Mouse (Mus musculus): ENCODE measurements at regions not wholly inside any gene's neighbourhood (a gene's known extent, or its start where the extent isn't known, plus 50 kb on each side); places are given as distances from the start of the nearest gene placed in this dataset.

- in situ Hi-C loops (cut with MboI; ENCODE audit: unreplicated experiment in 2 of 2) = no loop called here
Measured at GRCm38 (mm10) chr11:112045353-112045752, 736.7 kb upstream of the Sox9 start.

GRCm38 (mm10) chr11:112050362-112050761 is 731.7 kb upstream of the Sox9 start:
- in situ Hi-C loops (cut with MboI; ENCODE audit: unreplicated experiment in 2 of 2) = no loop called here

- in situ Hi-C loops (cut with MboI; ENCODE audit: unreplicated experiment in 2 of 2) = no loop called here
Measured at GRCm38 (mm10) chr11:112055591-112055990, 726.4 kb upstream of the Sox9 start.

DNA sequence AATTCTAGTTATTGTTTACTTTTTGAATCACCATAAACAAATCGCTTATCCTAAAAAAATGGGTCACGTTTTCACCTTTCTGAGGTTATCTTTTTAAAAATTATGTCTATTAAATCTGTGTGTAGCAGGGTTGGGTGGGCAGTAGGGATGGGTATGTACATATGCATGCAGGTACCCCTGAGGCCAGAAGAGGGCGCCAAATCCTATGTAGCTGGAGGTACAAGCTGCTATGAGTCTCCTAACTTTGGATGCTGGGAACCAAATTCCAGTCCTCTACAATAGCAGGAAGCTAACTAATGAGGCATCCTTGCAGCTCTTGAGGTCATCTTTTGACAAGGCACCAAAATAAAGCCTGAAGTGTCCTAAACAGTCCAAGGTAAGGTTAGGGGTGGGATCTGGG is 714.8 kb upstream of the Sox9 start:
- in situ Hi-C loops (cut with MboI; ENCODE audit: unreplicated experiment in 2 of 2) = no loop called here

GRCm38 (mm10) chr11:112068821-112069220 is 713.2 kb upstream of the Sox9 start:
- in situ Hi-C loops (cut with MboI; ENCODE audit: unreplicated experiment in 2 of 2) = no loop called here

GRCm38 (mm10) chr11:112071571-112071970 is 710.5 kb upstream of the Sox9 start:
- in situ Hi-C loops (cut with MboI; ENCODE audit: unreplicated experiment in 2 of 2) = no loop called here

DNA sequence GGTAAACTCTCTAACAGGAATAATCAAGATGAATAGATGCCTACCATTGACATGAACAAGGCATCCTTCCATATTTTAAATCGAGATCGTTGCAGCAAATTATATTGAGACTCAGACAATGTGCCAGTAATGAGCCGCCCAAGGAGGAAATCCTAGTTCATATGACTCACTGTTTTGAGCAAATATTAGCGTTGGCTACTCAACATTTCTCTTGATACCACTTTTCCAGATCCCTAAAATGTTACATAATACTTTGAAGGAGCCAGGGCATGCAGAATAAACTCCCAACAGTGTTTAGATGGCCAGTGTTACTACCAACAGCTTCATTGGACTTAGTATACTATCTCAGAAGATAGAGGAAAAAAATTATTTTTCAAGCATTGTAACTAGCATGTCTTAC is 700.6 kb upstream of the Sox9 start:
- in situ Hi-C loops (cut with MboI; ENCODE audit: unreplicated experiment in 2 of 2) = no loop called here

DNA sequence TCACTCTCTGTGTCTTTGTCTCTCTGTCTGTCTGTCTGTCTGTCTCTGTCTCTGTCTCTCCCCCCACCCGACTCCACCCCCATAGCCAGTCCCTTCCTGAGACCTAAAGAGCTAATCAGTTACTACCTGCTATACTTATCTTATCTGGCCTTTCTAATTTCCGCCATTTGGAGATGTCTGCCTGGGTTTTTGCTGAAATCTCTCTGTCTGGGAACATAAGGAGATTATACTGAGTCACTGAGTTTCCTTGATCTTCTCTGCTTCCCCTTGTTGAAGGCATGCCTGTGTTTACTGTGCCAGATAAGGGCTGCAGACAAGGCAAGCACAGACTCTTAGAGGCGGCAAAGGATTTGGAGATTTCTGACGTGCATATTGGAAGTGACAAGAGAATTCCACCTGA is 699.0 kb upstream of the Sox9 start:
- in situ Hi-C loops (cut with MboI; ENCODE audit: unreplicated experiment in 2 of 2) = no loop called here

DNA sequence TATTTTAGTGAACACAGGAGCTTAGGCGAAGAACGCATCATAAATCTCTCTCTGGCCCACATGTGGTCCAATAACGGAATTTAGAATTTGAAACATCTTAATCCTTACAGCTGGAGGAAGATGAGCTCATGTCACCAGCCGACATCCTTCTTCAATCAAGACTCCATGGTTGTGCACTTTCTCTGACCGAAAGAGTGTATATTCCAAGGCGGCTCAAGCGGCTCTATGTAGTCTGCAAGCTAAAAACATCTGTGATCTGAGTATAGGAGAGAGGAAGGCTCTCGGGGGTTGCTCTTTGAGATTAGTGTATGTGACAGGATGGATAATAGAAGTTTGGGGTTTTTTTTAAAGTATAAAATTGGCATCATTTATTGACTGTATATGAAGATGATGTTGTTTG is 689.9 kb upstream of the Sox9 start:
- in situ Hi-C loops (cut with MboI; ENCODE audit: unreplicated experiment in 2 of 2) = no loop called here

- in situ Hi-C loops (cut with MboI; ENCODE audit: unreplicated experiment in 2 of 2) = no loop called here
Measured at GRCm38 (mm10) chr11:112095009-112095408, 687.0 kb upstream of the Sox9 start.

DNA sequence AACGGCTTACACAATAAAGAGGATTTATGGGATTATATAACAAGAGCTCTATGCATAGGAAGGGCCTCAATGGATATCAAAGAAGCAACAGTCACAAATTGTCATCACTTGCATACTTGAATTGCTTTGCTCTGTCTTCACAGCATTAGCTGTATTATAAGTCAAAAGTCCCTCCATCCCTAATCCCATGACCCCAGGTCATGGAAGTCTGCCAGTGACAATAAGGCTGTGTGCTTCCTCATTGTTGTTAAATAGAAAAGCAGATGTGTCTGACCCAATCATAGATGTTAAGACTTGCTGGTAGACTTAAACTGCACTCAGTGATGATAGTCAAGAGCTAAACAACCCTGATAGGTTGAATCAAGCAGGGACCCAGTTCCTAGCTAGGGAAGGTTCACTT is 683.9 kb upstream of the Sox9 start:
- in situ Hi-C loops (cut with MboI; ENCODE audit: unreplicated experiment in 2 of 2) = no loop called here

- in situ Hi-C loops (cut with MboI; ENCODE audit: unreplicated experiment in 2 of 2) = loop anchor here (5.0 to 10.0 kb wide), 3 partner anchors 451 to 568 kb away; no protein-coding TSS in a partner anchor
Measured at GRCm38 (mm10) chr11:112103252-112103651, 678.8 kb upstream of the Sox9 start.

- in situ Hi-C loops (cut with MboI; ENCODE audit: unreplicated experiment in 2 of 2) = loop anchor here in 1 of 2 experiments (10.0 kb wide), 1 partner anchor 572 kb away; no protein-coding TSS in a partner anchor
Measured at GRCm38 (mm10) chr11:112106891-112107290, 675.1 kb upstream of the Sox9 start.

- in situ Hi-C loops (cut with MboI; ENCODE audit: unreplicated experiment in 2 of 2) = loop anchor here in 1 of 2 experiments (10.0 kb wide), 1 partner anchor 573 kb away; no protein-coding TSS in a partner anchor
Measured at GRCm38 (mm10) chr11:112107314-112107713, 674.7 kb upstream of the Sox9 start.

DNA sequence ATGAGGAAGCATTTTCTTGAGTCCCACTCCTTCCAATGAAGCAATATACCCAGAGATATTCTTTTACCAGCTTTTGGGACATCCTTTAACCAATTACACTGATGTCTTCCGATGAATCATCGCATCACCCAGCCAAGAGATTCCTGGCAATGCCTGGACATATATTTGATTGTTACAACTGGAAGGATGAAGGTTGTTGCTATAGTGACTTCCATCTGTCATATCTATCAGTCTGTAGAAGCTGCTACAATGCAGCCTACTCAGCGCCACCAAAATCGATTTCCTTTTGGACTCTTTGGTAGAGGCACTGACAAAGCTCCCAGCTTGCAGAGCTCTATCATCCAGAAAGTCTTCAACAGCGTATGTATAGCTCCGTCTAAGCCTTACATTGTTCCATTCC is 661.0 kb upstream of the Sox9 start:
- in situ Hi-C loops (cut with MboI; ENCODE audit: unreplicated experiment in 2 of 2) = no loop called here

DNA sequence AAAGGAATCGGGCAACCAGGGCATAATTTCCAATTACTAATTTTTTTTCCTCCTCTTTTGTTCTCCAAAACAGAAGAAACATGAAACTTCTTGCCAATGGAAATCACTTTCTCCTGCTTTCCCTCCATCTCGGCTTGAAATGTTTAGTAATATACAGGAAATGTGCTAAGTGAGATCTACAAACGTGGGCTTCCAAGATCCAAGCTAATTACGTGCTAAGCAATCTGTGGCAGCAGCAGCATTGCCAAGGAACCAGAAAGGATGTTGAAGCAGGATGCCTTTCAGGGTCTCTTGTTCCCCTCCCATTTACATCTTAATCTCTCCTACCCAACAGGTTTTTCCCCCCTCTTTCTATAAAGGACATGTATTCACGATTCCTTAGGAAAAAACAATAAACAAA is 660.2 kb upstream of the Sox9 start:
- in situ Hi-C loops (cut with MboI; ENCODE audit: unreplicated experiment in 2 of 2) = no loop called here

- in situ Hi-C loops (cut with MboI; ENCODE audit: unreplicated experiment in 2 of 2) = no loop called here
Measured at GRCm38 (mm10) chr11:112125249-112125933, 656.6 kb upstream of the Sox9 start.

DNA sequence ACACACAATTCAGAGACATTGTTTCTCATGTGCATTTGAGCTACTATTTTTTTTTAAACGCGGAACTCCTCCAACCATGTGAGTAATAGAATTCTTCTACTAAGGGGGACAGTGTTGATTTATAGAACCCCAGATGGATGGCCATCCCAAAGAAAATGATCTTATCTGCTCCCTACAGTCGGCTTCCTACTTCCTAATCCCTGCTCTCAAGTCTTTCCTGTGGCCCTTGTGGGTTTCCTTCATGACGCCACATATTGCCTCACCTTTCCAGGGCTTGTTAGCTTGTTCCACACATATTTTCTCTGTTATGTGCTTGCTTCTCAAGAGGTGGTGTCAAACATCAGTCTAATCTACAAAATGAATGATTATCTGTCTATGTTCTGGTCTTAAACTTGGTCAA is 651.9 kb upstream of the Sox9 start:
- in situ Hi-C loops (cut with MboI; ENCODE audit: unreplicated experiment in 2 of 2) = no loop called here

DNA sequence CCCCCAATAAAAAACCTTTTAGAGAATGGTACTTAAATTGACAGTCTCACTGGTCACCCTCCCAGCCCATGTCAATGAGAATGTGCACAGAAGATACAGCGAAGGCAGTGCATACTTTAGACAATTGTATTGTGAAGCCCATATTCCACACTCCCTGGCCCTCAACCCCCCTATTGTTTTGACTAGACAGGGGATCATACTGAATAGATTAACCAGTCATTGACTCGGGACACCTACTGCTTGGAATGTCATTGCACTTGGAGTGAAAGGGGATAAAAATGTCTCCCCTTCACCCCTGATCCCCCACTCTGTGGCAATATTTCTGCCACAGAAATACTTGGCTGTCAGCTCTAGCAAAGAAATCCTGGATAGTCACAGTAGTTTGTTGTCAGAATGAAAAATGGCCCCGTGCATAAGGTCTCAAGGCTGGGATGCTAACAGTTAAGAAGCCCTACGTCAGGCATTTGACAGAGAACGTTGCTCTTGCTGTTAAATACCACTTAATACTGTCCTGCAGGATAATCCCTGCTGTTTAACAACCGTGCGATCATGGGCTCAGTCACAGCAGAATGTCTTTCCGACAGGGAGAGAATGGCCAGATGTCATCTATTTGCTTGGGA is 644.5 kb upstream of the Sox9 start:
- in situ Hi-C loops (cut with MboI; ENCODE audit: unreplicated experiment in 2 of 2) = no loop called here

DNA sequence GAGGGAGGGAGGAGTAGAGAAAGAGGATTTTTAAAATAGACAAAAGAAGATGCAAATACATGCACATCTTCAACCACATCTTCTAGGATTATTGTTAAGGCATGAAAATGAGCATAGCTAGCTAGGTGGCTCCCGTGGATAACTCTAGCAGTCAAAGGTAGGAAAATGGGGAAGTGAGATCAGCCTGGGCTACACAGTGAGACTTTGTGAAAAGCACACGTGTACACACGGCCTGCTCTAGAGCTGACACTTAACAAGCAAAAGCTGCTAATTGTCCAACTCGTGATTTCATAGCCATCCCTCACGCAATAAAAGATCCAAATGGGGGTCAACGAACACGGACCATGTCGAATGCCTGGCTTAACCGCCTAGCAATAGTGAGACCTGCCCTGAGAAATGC is 642.0 kb upstream of the Sox9 start:
- in situ Hi-C loops (cut with MboI; ENCODE audit: unreplicated experiment in 2 of 2) = no loop called here

GRCm38 (mm10) chr11:112140495-112140894 is 641.5 kb upstream of the Sox9 start:
- in situ Hi-C loops (cut with MboI; ENCODE audit: unreplicated experiment in 2 of 2) = no loop called here

DNA sequence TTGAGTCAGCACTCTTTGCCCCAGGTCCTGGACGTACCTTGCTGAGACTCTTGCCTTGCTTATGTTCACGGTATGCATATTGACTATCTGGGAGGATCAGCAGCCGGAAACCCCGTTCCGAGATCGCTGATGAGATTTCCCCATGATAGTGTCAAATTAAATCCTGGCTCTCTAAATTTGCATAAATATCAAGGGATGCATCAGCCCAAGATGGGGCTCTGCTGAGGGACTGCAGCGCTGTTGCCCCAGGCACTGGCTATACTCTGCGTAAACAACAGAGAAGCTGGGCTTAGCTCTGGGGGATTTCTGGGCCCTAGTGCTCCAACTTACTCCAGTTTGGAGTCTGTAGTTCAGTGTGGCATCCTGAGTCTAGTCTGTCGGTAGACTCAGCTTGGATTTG is 641.1 kb upstream of the Sox9 start:
- in situ Hi-C loops (cut with MboI; ENCODE audit: unreplicated experiment in 2 of 2) = no loop called here

Measured in v-Abl transformed pro-B cells (cell line).